13 mouse cellular contexts compared by ENCODE assay signal in genomic region chr1:106244245-106244644, GRCm38 (mm10).
"Had no signal": no experiment of that assay in that cellular context is flagged by ENCODE, and none has a peak within 500 bp of the region (broad histone marks: within the 10 kb centered on the region; RNA-seq: fewer than 3 reads in every experiment).

No protein-coding gene starts in this region.

- H3K27me3 ChIP-seq: limb, embryonic 12.5 days; limb, embryonic 15.5 days; liver, embryonic 13.5 days had no signal

- H3K4me1 ChIP-seq: liver, embryonic 13.5 days had no signal

- H3K27ac ChIP-seq: kidney, postnatal 0 days; limb, embryonic 12.5 days; limb, embryonic 15.5 days; liver, embryonic 13.5 days had no signal

- H3K4me3 ChIP-seq: limb, embryonic 12.5 days; limb, embryonic 15.5 days; liver, embryonic 13.5 days had no signal

- DNase-seq: kidney, adult 11 months; kidney, postnatal 4 days; layer of hippocampus, postnatal 36 days; left cerebral cortex, postnatal 4 days; liver, embryonic 13.5 days; lung, adult 2 months; lung, postnatal 14 days; lung, postnatal 4 days; midbrain, embryonic 14.5 days; thymus, postnatal 25 days had no signal

- H3K9ac ChIP-seq: limb, embryonic 12.5 days; limb, embryonic 15.5 days; liver, embryonic 13.5 days had no signal

- H3K36me3 ChIP-seq: limb, embryonic 12.5 days; limb, embryonic 15.5 days; liver, embryonic 13.5 days had no signal
